Mouse (Mus musculus) limb, embryonic 11.5 days (tissue): ENCODE data around the gene Nhlh1. TPM values are rescaled to one million over a fixed set of nuclear protein-coding genes. Genes with fewer than 3 reads are reported as not detected.

Source experiments
- ATAC-seq: fragments of 200-750 bp; cut with Nextera tagmentation; 2 replicates; pipeline ENCODE4 v1.8.0; 2017; ENCODE audit warnings: low read depth; ENCODE audit not compliant: insufficient number of reproducible peaks, low FRiP score, low TSS enrichment
- DNase-seq: peaks from one replicate; pipeline ENCODE4 v3.0.0-alpha.2; 2015; ENCODE audit warnings: low spot score
- H3K27ac ChIP-seq: fragments of 300-500 bp; sonication (generic); replicated peaks from 2 replicates; pipeline ENCODE4 v1.5.1; 2014; ENCODE audit warnings: low read depth, mild to moderate bottlenecking, low read length
- H3K27me3 ChIP-seq: fragments of 300-500 bp; sonication (generic); 2 replicates; pipeline ENCODE4 v1.6.1; 2014; ENCODE audit warnings: mild to moderate bottlenecking, low read length, mixed read lengths; ENCODE audit not compliant: control insufficient read depth, insufficient read depth
- H3K36me3 ChIP-seq: fragments of 300-500 bp; sonication (generic); 2 replicates; pipeline ENCODE4 v1.6.1; 2014; ENCODE audit warnings: mild to moderate bottlenecking, low read length, moderate library complexity, mixed read lengths; ENCODE audit not compliant: control insufficient read depth, insufficient read depth
- H3K4me1 ChIP-seq: fragments of 300-500 bp; sonication (generic); 2 replicates; pipeline ENCODE4 v1.6.1; 2014; ENCODE audit warnings: low read length, mixed read lengths; ENCODE audit not compliant: control insufficient read depth, insufficient read depth
- H3K4me2 ChIP-seq: fragments of 300-500 bp; sonication (generic); 2 replicates; pipeline ENCODE4 v1.6.1; 2014; ENCODE audit warnings: low read depth, mild to moderate bottlenecking, moderate library complexity; ENCODE audit not compliant: severe bottlenecking
- H3K4me3 ChIP-seq: fragments of 300-500 bp; sonication (generic); 2 replicates; pipeline ENCODE4 v1.5.1; 2014; ENCODE audit warnings: low read depth, low read length
- H3K9ac ChIP-seq: fragments of 300-500 bp; sonication (generic); 2 replicates; pipeline ENCODE4 v1.6.1; 2014; ENCODE audit warnings: mild to moderate bottlenecking, low read length
- H3K9me3 ChIP-seq: fragments of 300-500 bp; sonication (generic); 2 replicates; pipeline ENCODE4 v1.6.1; 2016; ENCODE audit warnings: low read length; ENCODE audit not compliant: control insufficient read depth
- WGBS: fragments of 180-500 bp; shearing (Covaris S2); extraction: QIAGEN DNeasy Blood & Tissue Kit; methylation state at CpG from one replicate; pipeline ENCODE4 v1.1.7; 2014; 5-methylcytosine and 5-hydroxymethylcytosine counted together
- polyA plus RNA-seq: library from polyadenylated mRNA; unstranded; fragments of >200 nt; fragmentation: Nextera tagmentation; extraction: Ambion mirVana; gene quantifications from 2 replicates; pipeline ENCODE4 v1.2.1, GENCODE M21; 2014

Gene Nhlh1
- polyA plus RNA-seq, 1 experiment from 2014 or later = not detected

GRCm38 (mm10) chr1:172082101-172082898, 24.9 kb upstream of the Nhlh1 start, which contains the start of the genes Copa and Ncstn:
TSS of gene Copa (plus strand) at chr1:172082529.
TSS of gene Ncstn (minus strand) at chr1:172082795.
- peaks cover 5% of the 10 kb centered on the region for H3K4me1 ChIP-seq
- under 1% methylated on average over 40 of the region's 40 CpGs for WGBS
- H3K27ac ChIP-seq = no peak within 1 kb of the TSS
- H3K9me3 ChIP-seq = no peaks in the 10 kb centered on the region
- DNase-seq (peak; percentile 95), ATAC-seq (peak; percentile 96)
- H3K4me3 ChIP-seq = peak within 1 kb of the TSS; percentile 84
- H3K36me3 ChIP-seq = peaks cover 3% of the 10 kb centered on the region; the same call in 1 of the 2 replicates
- peak within 1 kb of the TSS; percentile 53 for H3K4me2 ChIP-seq
- peak within 1 kb of the TSS; percentile 80 for H3K9ac ChIP-seq
- H3K27me3 ChIP-seq = no peaks in the 10 kb centered on the region

GRCm38 (mm10) chr1:172077981-172078380, 20.6 kb upstream of the Nhlh1 start:
- DNase-seq (no peak), ATAC-seq (no peak)
- no peaks in the 10 kb centered on the region for H3K9me3 ChIP-seq
- H3K4me2 ChIP-seq = no peak overlapping the region
- H3K4me1 ChIP-seq = no peaks in the 10 kb centered on the region
- WGBS = 83% methylated on average over 5 of the region's 5 CpGs
- H3K27me3 ChIP-seq = no peaks in the 10 kb centered on the region
- no peak overlapping the region for H3K4me3 ChIP-seq
- H3K27ac ChIP-seq = no peak overlapping the region
- no peak overlapping the region for H3K9ac ChIP-seq
- peaks cover 8% of the 10 kb centered on the region for H3K36me3 ChIP-seq

- no peak overlapping the region for H3K4me3 ChIP-seq
- H3K9me3 ChIP-seq = no peaks in the 10 kb centered on the region
- H3K4me1 ChIP-seq = no peaks in the 10 kb centered on the region
- DNase-seq = no peak
- peaks cover 27% of the 10 kb centered on the region for H3K36me3 ChIP-seq
- WGBS = 95% methylated on average over 7 of the region's 7 CpGs
- no peak for ATAC-seq
- no peak overlapping the region for H3K27ac ChIP-seq
- no peaks in the 10 kb centered on the region for H3K27me3 ChIP-seq
- no peak overlapping the region for H3K9ac ChIP-seq
- no peak overlapping the region for H3K4me2 ChIP-seq
These were observed 15.2 kb upstream of the Nhlh1 start for GRCm38 (mm10) chr1:172072604-172073003.

GRCm38 (mm10) chr1:172071556-172071955, 14.2 kb upstream of the Nhlh1 start:
- peaks cover 32% of the 10 kb centered on the region for H3K36me3 ChIP-seq
- no peak overlapping the region for H3K9ac ChIP-seq
- no peak for ATAC-seq
- no peaks in the 10 kb centered on the region for H3K4me1 ChIP-seq
- no peak overlapping the region for H3K4me2 ChIP-seq
- no peak overlapping the region for H3K27ac ChIP-seq
- H3K9me3 ChIP-seq = no peaks in the 10 kb centered on the region
- H3K27me3 ChIP-seq = no peaks in the 10 kb centered on the region
- H3K4me3 ChIP-seq = no peak overlapping the region
- no peak for DNase-seq
- WGBS = 79% methylated on average over 4 of the region's 4 CpGs

- 79% methylated on average over 6 of the region's 6 CpGs for WGBS
- H3K9me3 ChIP-seq = no peaks in the 10 kb centered on the region
- no peaks in the 10 kb centered on the region; the same call in 1 of the 2 replicates for H3K4me1 ChIP-seq
- H3K4me2 ChIP-seq = no peak overlapping the region
- no peak for ATAC-seq
- no peak overlapping the region for H3K27ac ChIP-seq
- no peak overlapping the region for H3K9ac ChIP-seq
- H3K27me3 ChIP-seq = no peaks in the 10 kb centered on the region
- peaks cover 36% of the 10 kb centered on the region for H3K36me3 ChIP-seq
- H3K4me3 ChIP-seq = no peak overlapping the region
- DNase-seq = no peak
These were observed 12.9 kb upstream of the Nhlh1 start for GRCm38 (mm10) chr1:172070227-172070626.

GRCm38 (mm10) chr1:172064613-172065141, 7.3 kb upstream of the Nhlh1 start:
- DNase-seq (no peak), ATAC-seq (no peak)
- peaks cover 23% of the 10 kb centered on the region for H3K36me3 ChIP-seq
- H3K4me2 ChIP-seq = no peak overlapping the region
- H3K9ac ChIP-seq = no peak overlapping the region
- H3K27me3 ChIP-seq = no peaks in the 10 kb centered on the region
- H3K4me3 ChIP-seq = no peak overlapping the region
- H3K9me3 ChIP-seq = no peaks in the 10 kb centered on the region
- peaks cover 5% of the 10 kb centered on the region; the same call in 1 of the 2 replicates for H3K4me1 ChIP-seq
- WGBS = 81% methylated on average over 13 of the region's 13 CpGs
- H3K27ac ChIP-seq = no peak overlapping the region

- H3K4me2 ChIP-seq = no peak overlapping the region
- no peak overlapping the region for H3K27ac ChIP-seq
- 20% methylated on average over 4 of the region's 4 CpGs for WGBS
- peaks cover 12% of the 10 kb centered on the region; the same call in 1 of the 2 replicates for H3K36me3 ChIP-seq
- no peak overlapping the region for H3K9ac ChIP-seq
- H3K9me3 ChIP-seq = no peaks in the 10 kb centered on the region
- no peak for ATAC-seq
- no peak for DNase-seq
- no peak overlapping the region for H3K4me3 ChIP-seq
- H3K4me1 ChIP-seq = peaks cover 5% of the 10 kb centered on the region; the same call in 1 of the 2 replicates
- H3K27me3 ChIP-seq = no peaks in the 10 kb centered on the region
These were observed 6.1 kb upstream of the Nhlh1 start for GRCm38 (mm10) chr1:172063291-172064023.

GRCm38 (mm10) chr1:172062101-172062500, 4.7 kb upstream of the Nhlh1 start:
- H3K27ac ChIP-seq = no peak overlapping the region
- peaks cover 8% of the 10 kb centered on the region; the same call in 1 of the 2 replicates for H3K36me3 ChIP-seq
- no peak overlapping the region for H3K4me3 ChIP-seq
- H3K27me3 ChIP-seq = no peaks in the 10 kb centered on the region
- H3K9ac ChIP-seq = no peak overlapping the region
- no peak for DNase-seq
- 92% methylated on average over 2 of the region's 2 CpGs for WGBS
- no peaks in the 10 kb centered on the region for H3K9me3 ChIP-seq
- H3K4me2 ChIP-seq = no peak overlapping the region
- H3K4me1 ChIP-seq = peaks cover 5% of the 10 kb centered on the region; the same call in 1 of the 2 replicates
- no peak for ATAC-seq
